Mouse (Mus musculus) MEL (cell line): ENCODE measurements at regions not wholly inside any gene's neighbourhood (a gene's known extent, or its start where the extent isn't known, plus 50 kb on each side); places are given as distances from the start of the nearest gene placed in this dataset.

Experiments
- DNase-seq: peaks from one replicate; pipeline ENCODE4 v3.0.0; 2011; ENCODE audit warnings: low read depth, low spot score
- H3K27ac ChIP-seq: 2 replicates; pipeline ENCODE4 v1.5.1; 2012; ENCODE audit warnings: low read depth, mild to moderate bottlenecking, control low read depth, low read length, moderate library complexity; ENCODE audit not compliant: control insufficient read depth
- H3K27me3 ChIP-seq, 2 experiments: fragments of 150-350 bp in 1 of 2; sonication (generic) in 1 of 2; 2 replicates each; pipeline ENCODE4 v1.6.1; 2012; ENCODE audit warnings: low read length in 2 of 2, mild to moderate bottlenecking in 2 of 2, improper control_type of control experiment in 1 of 2, moderate library complexity in 1 of 2; ENCODE audit not compliant: insufficient read depth in 2 of 2, control insufficient read depth in 1 of 2
- H3K36me3 ChIP-seq, 2 experiments: 2 replicates each; pipeline ENCODE4 v1.6.1; 2012 to 2014; ENCODE audit warnings: low read length in 2 of 2, improper control_type of control experiment in 1 of 2, inconsistent platforms in 1 of 2, mild to moderate bottlenecking in 1 of 2; ENCODE audit not compliant: insufficient read depth in 2 of 2, control insufficient read depth in 1 of 2
- H3K4me1 ChIP-seq, 2 experiments: fragments of 150-350 bp in 1 of 2; sonication (generic) in 1 of 2; 2 replicates each; pipeline ENCODE4 v1.6.1; 2012; ENCODE audit warnings: low read length in 2 of 2, improper control_type of control experiment in 1 of 2, mild to moderate bottlenecking in 1 of 2; ENCODE audit not compliant: insufficient read depth in 2 of 2, control insufficient read depth in 1 of 2
- H3K4me3 ChIP-seq, 2 experiments: fragments of 150-350 bp in 1 of 2; sonication (generic) in 1 of 2; 2 replicates each; pipeline ENCODE4 v1.5.1; 2012; ENCODE audit warnings: low read depth in 2 of 2, low read length in 2 of 2, mild to moderate bottlenecking in 2 of 2, moderate library complexity in 2 of 2, control low read depth in 1 of 2, improper control_type of control experiment in 1 of 2; ENCODE audit not compliant: control insufficient read depth in 1 of 2, insufficient read depth in 1 of 2
- H3K79me2 ChIP-seq: 2 replicates; pipeline ENCODE4 v1.6.1; 2012; ENCODE audit warnings: mild to moderate bottlenecking, low read length, moderate library complexity; ENCODE audit not compliant: control insufficient read depth, poor library complexity, insufficient read depth
- H3K9ac ChIP-seq: 2 replicates; pipeline ENCODE4 v1.6.1; 2012; ENCODE audit warnings: low read depth, mild to moderate bottlenecking, control low read depth, low read length, moderate library complexity; ENCODE audit not compliant: control insufficient read depth, poor library complexity, severe bottlenecking
- H3K9me3 ChIP-seq: fragments of 150-350 bp; sonication (generic); replicated peaks from 2 replicates; pipeline ENCODE4 v1.6.1; 2012; ENCODE audit warnings: mild to moderate bottlenecking, low read length, improper control_type of control experiment, moderate library complexity; ENCODE audit not compliant: insufficient read depth
- CHD1 ChIP-seq: IDR thresholded peaks from 2 replicates; pipeline ENCODE4 v1.6.1; 2012; ENCODE audit warnings: low read depth, mild to moderate bottlenecking, inconsistent platforms, low read length, improper control_type of control experiment
- CHD2 ChIP-seq: IDR thresholded peaks from 2 replicates; pipeline ENCODE4 v1.6.1; 2011; ENCODE audit warnings: low read length, improper control_type of control experiment
- GABPA ChIP-seq: IDR thresholded peaks from 2 replicates; pipeline ENCODE4 v1.6.1; 2012; ENCODE audit warnings: low read depth, mild to moderate bottlenecking, inconsistent platforms, low read length, improper control_type of control experiment, moderate library complexity
- GATA1 ChIP-seq: IDR thresholded peaks from 2 replicates; pipeline ENCODE4 v1.6.1; 2011; ENCODE audit warnings: low read depth, low read length, improper control_type of control experiment
- HCFC1 ChIP-seq: IDR thresholded peaks from 2 replicates; pipeline ENCODE4 v1.6.1; 2012; ENCODE audit warnings: low read depth, mild to moderate bottlenecking, inconsistent platforms, low read length, improper control_type of control experiment, moderate library complexity
- JUND ChIP-seq: IDR thresholded peaks from 2 replicates; pipeline ENCODE4 v1.6.1; 2011; ENCODE audit warnings: low read depth, mild to moderate bottlenecking, improper control_type of control experiment, low read length
- KAT2A ChIP-seq: conservative IDR thresholded peaks from 2 replicates; pipeline ENCODE4 v1.6.1; 2012; ENCODE audit warnings: low read depth, low read length, improper control_type of control experiment, inconsistent platforms
- MAFK ChIP-seq: IDR thresholded peaks from 2 replicates; pipeline ENCODE4 v1.6.1; 2011; ENCODE audit warnings: low read depth, mild to moderate bottlenecking, low read length, improper control_type of control experiment, borderline replicate concordance
- MAX ChIP-seq: IDR thresholded peaks from 2 replicates; pipeline ENCODE4 v1.6.1; 2011; ENCODE audit warnings: low read length, improper control_type of control experiment
- MAZ ChIP-seq: IDR thresholded peaks from 2 replicates; pipeline ENCODE4 v1.6.1; 2012; ENCODE audit warnings: low read depth, mild to moderate bottlenecking, inconsistent platforms, low read length, improper control_type of control experiment
- MEF2A ChIP-seq: IDR thresholded peaks from 2 replicates; pipeline ENCODE4 v1.6.1; 2014; ENCODE audit warnings: low read depth, mild to moderate bottlenecking, inconsistent platforms, low read length, improper control_type of control experiment; ENCODE audit not compliant: poor library complexity, insufficient replicate concordance, severe bottlenecking; ENCODE audit errors: extremely low read depth
- MXI1 ChIP-seq: IDR thresholded peaks from 2 replicates; pipeline ENCODE4 v1.6.1; 2011; ENCODE audit warnings: mild to moderate bottlenecking, low read depth, low read length, improper control_type of control experiment
- NELFE ChIP-seq: IDR thresholded peaks from 2 replicates; pipeline ENCODE4 v1.6.1; 2011; ENCODE audit warnings: low read depth, low read length, improper control_type of control experiment
- POLR2AphosphoS2 ChIP-seq: IDR thresholded peaks from 2 replicates; pipeline ENCODE4 v1.6.1; 2011; ENCODE audit warnings: low read length, improper control_type of control experiment
- RAD21 ChIP-seq: IDR thresholded peaks from 2 replicates; pipeline ENCODE4 v1.6.1; 2011; ENCODE audit warnings: mild to moderate bottlenecking, low read depth, low read length, improper control_type of control experiment
- RCOR1 ChIP-seq: IDR thresholded peaks from 2 replicates; pipeline ENCODE4 v1.6.1; 2012; ENCODE audit warnings: low read depth, mild to moderate bottlenecking, inconsistent platforms, low read length, improper control_type of control experiment
- SMC3 ChIP-seq: IDR thresholded peaks from 2 replicates; pipeline ENCODE4 v1.6.1; 2011; ENCODE audit warnings: low read depth, low read length, improper control_type of control experiment
- TAL1 ChIP-seq: IDR thresholded peaks from 2 replicates; pipeline ENCODE4 v1.6.1; 2012; ENCODE audit warnings: mild to moderate bottlenecking, inconsistent platforms, low read length, moderate library complexity, mixed read lengths
- TCF12 ChIP-seq: IDR thresholded peaks from 2 replicates; pipeline ENCODE4 v1.6.1; 2014; ENCODE audit warnings: low read depth, mild to moderate bottlenecking, inconsistent platforms, low read length, improper control_type of control experiment, moderate library complexity
- UBTF ChIP-seq: IDR thresholded peaks from 2 replicates; pipeline ENCODE4 v1.6.1; 2012; ENCODE audit warnings: low read depth, mild to moderate bottlenecking, inconsistent platforms, low read length, improper control_type of control experiment, moderate library complexity, borderline replicate concordance; ENCODE audit not compliant: insufficient read depth
- ZKSCAN1 ChIP-seq: IDR thresholded peaks from 2 replicates; pipeline ENCODE4 v1.6.1; 2012; ENCODE audit warnings: low read depth, mild to moderate bottlenecking, inconsistent platforms, low read length, improper control_type of control experiment, moderate library complexity
- ZNF384 ChIP-seq: IDR thresholded peaks from 2 replicates; pipeline ENCODE4 v1.6.1; 2012; ENCODE audit warnings: low read depth, mild to moderate bottlenecking, inconsistent platforms, low read length, improper control_type of control experiment

DNA sequence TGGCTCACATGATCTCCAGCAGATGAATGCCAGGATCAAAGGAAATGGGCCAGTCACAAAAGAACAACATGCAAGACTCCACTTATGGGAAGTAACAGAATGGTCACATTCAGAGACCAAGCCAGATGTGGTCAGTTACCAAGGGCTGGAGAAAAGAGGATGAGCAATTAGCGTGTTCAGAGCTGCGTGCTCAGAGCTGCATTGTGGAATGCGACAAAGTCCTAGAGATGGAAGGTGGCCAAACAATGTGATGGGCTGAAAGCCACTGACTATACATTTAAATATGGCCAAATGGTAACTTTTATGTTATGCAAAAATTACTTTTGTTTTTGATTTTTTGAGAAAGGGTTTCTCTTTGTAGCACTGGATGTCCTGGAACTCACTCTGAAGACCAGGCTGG, 112.6 kb downstream of the Utp6 start:
- no peak overlapping the region for H3K27ac ChIP-seq
- H3K9ac ChIP-seq, result no peak overlapping the region
- H3K4me1 ChIP-seq, result no peaks in the 10 kb centered on the region
- no peaks in the 10 kb centered on the region for H3K79me2 ChIP-seq
- no peak for TF ChIP-seq MAX
- TF ChIP-seq ZNF384, result no peak
- no peak for TF ChIP-seq TAL1
- no peak for TF ChIP-seq RCOR1
- peaks cover 15 to 17% of the 10 kb centered on the region in 2 experiments for H3K27me3 ChIP-seq
- DNase-seq, result no peak
- no peaks in the 10 kb centered on the region for H3K9me3 ChIP-seq
- H3K36me3 ChIP-seq, result no peaks in the 10 kb centered on the region
- H3K4me3 ChIP-seq, result no peak overlapping the region

GRCm38 (mm10) chr11:79844436-79844835, 117.8 kb downstream of the Utp6 start:
- TF ChIP-seq MXI1 (no peak), HCFC1 (no peak), UBTF (no peak), CHD1 (no peak), CHD2 (no peak), KAT2A (no peak), RAD21 (no peak), JUND (no peak), POLR2AphosphoS2 (no peak), GATA1 (no peak), NELFE (no peak), SMC3 (no peak), MAFK (no peak)
- Histone ChIP-seq H3K79me2 (no peaks in the 10 kb centered on the region), H3K9ac (no peak overlapping the region), H3K4me3 (no peak overlapping the region), H3K9me3 (no peaks in the 10 kb centered on the region), H3K27ac (no peak overlapping the region), H3K4me1 (no peaks in the 10 kb centered on the region), H3K36me3 (no peaks in the 10 kb centered on the region), H3K27me3 (peaks cover 9% of the 10 kb centered on the region in 2 experiments)
- DNase-seq, result no peak

- Histone ChIP-seq H3K36me3 (no peaks in the 10 kb centered on the region), H3K27ac (no peak overlapping the region), H3K9ac (no peak overlapping the region), H3K4me3 (no peak overlapping the region), H3K9me3 (no peaks in the 10 kb centered on the region), H3K4me1 (no peaks in the 10 kb centered on the region), H3K27me3 (peaks cover 8 to 10% of the 10 kb centered on the region in 2 experiments), H3K79me2 (no peaks in the 10 kb centered on the region)
- TF ChIP-seq GABPA (no peak), TAL1 (no peak), ZKSCAN1 (no peak), RCOR1 (no peak), TCF12 (no peak), MEF2A (no peak), ZNF384 (no peak), MAZ (no peak), MAX (no peak), MAFK (no peak), MXI1 (no peak), SMC3 (no peak), POLR2AphosphoS2 (no peak)
- no peak for DNase-seq
Observed at GRCm38 (mm10) chr11:79843021-79843420, 119.2 kb downstream of the Utp6 start.
